Mouse (Mus musculus): ENCODE data around the gene Nop58. TPM values are rescaled to one million over a fixed set of nuclear protein-coding genes. Genes with fewer than 3 reads are reported as not detected.

Gene Nop58
- polyA plus RNA-seq, 1 experiment from 2014 or later: 216 TPM

DNA sequence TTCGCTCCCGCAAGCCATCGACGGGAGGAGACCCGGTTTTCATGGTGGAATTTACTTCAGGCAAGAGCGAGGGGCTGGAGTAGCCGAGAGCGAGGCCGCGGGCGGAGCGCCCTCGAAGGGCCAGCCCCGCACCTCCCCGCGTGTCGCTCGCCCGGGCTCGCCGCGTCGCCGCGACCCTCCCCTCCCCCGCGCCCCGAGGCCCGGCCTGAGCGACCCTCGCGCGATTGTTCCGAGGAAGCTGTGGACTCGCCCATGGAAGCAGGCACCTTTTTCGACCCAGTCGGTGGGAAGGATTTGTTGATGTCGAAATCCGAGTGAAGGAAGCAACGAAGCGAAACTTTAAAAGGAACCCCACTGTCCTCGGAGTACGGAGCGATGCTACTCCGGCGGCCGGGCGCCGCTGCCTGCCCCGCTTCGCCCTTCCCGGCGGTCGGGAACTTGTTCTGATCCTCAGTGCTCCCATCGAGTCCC, 79.0 kb downstream of the Nop58 start:
- Histone ChIP-seq H3K4me1 (peaks cover 5% of the 10 kb centered on the region; the same call in 1 of the 2 replicates), H3K4me2 (peak overlapping the region; percentile 75), H3K9me3 (no peaks in the 10 kb centered on the region), H3K4me3 (peak overlapping the region; percentile 83), H3K27me3 (no peaks in the 10 kb centered on the region), H3K36me3 (no peaks in the 10 kb centered on the region), H3K9ac (peak overlapping the region; percentile 89), H3K27ac (peak overlapping the region; percentile 99)
- ATAC-seq (ENCODE audit: insufficient number of reproducible peaks, low FRiP score, low TSS enrichment, low read depth): peak; percentile 59
- under 1% methylated on average over 31 of the region's 55 CpGs for WGBS

DNA sequence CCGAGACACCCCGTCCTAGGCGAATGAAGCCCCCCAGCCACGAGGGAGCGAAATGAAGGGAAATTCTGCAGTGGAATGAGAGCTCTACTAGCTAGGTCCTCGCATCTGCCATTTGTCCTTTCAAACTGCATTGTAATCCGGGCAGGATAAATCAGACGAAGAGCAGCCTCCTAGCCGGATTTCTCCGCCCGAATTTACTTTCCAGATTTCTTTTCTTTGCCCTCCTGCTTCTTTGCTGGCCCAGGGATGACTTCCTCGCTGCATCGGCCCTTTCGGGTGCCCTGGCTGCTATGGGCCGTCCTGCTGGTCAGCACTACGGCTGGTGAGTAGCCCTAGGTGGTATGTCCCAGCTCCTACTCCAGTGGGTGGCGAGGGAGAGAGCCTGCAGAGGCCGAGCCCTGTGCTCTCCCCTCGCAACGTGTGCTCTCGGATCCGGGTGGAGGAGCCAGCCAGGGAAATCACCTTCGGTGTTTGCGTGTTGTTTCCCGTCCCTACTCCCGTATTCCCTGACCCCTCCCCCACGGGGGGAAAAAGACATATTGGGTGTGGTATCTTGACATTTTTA, 79.7 kb downstream of the Nop58 start:
- Histone ChIP-seq H3K27ac (peak overlapping the region; percentile 99), H3K36me3 (0 out of 2 replicates have a peak, but pooled peaks cover 4% of the 10 kb centered on the region), H3K4me1 (peaks cover 5% of the 10 kb centered on the region; the same call in 1 of the 2 replicates), H3K9ac (peak overlapping the region; percentile 89), H3K9me3 (no peaks in the 10 kb centered on the region), H3K4me2 (peak overlapping the region; percentile 75), H3K27me3 (no peaks in the 10 kb centered on the region), H3K4me3 (peak overlapping the region; percentile 83)
- under 1% methylated on average over 27 of the region's 27 CpGs for WGBS
- ATAC-seq (ENCODE audit: insufficient number of reproducible peaks, low FRiP score, low TSS enrichment, low read depth): no peak

DNA sequence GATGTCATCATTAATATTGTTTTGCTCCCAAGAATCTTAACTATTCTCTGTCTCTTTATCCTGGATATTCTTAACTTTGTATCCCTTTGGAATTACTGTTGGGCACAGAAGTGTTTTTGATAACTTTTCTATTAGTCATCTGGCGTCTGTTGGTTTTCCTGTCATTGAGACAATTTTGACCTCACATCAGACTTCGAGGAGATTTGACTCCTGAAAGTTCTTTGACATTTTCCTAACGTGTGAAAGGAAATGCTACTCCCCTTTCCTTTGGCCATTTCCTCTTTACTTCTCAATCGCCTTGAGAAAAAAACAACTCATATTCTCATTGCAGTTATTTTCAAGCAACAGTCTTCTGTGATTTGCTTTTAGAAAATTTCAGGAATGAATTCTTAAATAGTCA, 80.5 kb downstream of the Nop58 start:
- Histone ChIP-seq H3K9ac (no peak overlapping the region), H3K4me3 (peak overlapping the region; percentile 83), H3K27me3 (no peaks in the 10 kb centered on the region), H3K4me1 (peaks cover 5% of the 10 kb centered on the region; the same call in 1 of the 2 replicates), H3K36me3 (0 out of 2 replicates have a peak, but pooled peaks cover 4% of the 10 kb centered on the region), H3K9me3 (no peaks in the 10 kb centered on the region), H3K27ac (no peak overlapping the region), H3K4me2 (peak overlapping the region; percentile 75)
- no peak for ATAC-seq (ENCODE audit: insufficient number of reproducible peaks, low FRiP score, low TSS enrichment, low read depth)
- WGBS: under 1% methylated on average over 4 of the region's 4 CpGs

DNA sequence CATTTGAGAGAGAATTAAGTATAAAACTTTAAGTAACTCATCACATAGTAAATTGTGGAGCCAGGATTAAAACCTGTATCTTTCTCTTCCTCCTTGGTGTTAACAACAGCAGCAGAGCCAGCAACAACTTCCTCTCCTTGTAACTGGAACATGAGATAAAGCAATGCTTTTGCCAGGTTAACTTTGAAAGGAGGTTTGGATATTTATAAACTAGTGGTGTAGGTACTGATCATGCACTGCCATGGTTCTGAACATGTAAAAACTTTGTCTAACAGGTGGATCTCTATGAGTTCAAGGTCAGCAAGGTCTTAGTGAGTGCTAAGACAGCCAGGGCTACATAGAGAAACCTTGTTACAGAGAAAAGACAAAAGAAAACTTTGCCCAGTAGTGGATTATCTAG, 81.9 kb downstream of the Nop58 start:
- Histone ChIP-seq H3K4me2 (peak overlapping the region; percentile 44), H3K36me3 (0 out of 2 replicates have a peak, but pooled peaks cover 4% of the 10 kb centered on the region), H3K9me3 (no peaks in the 10 kb centered on the region), H3K4me1 (peaks cover 5% of the 10 kb centered on the region; the same call in 1 of the 2 replicates), H3K4me3 (peak overlapping the region; percentile 25), H3K9ac (no peak overlapping the region), H3K27ac (no peak overlapping the region), H3K27me3 (no peaks in the 10 kb centered on the region)
- ATAC-seq (ENCODE audit: insufficient number of reproducible peaks, low FRiP score, low TSS enrichment, low read depth): no peak

Other genes with a start within 250 kb of the Nop58 start
- gene Fzd7, start 202.5 kb upstream of the Nop58 start, polyA plus RNA-seq (2015; fragmentation: Nextera tagmentation; extraction: Ambion mirVana): 7.1 and 10.3 TPM in 2 replicates
- gene Gm973, start 168.7 kb upstream of the Nop58 start, polyA plus RNA-seq (2015; fragmentation: Nextera tagmentation; extraction: Ambion mirVana): 1.9 and 2.4 TPM in 2 replicates
- gene Sumo1, start 14.1 kb upstream of the Nop58 start, polyA plus RNA-seq (2015; fragmentation: Nextera tagmentation; extraction: Ambion mirVana): 328 and 365 TPM in 2 replicates
- gene Bmpr2, start 78.4 kb downstream of the Nop58 start, polyA plus RNA-seq (2015; fragmentation: Nextera tagmentation; extraction: Ambion mirVana): 8.0 and 10.2 TPM in 2 replicates
- gene Fam117b, start 228.0 kb downstream of the Nop58 start, polyA plus RNA-seq (2015; fragmentation: Nextera tagmentation; extraction: Ambion mirVana): 5.6 and 8.3 TPM in 2 replicates

Measured in limb, embryonic 15.5 days (tissue).